Mouse (Mus musculus) intestine, embryonic 16.5 days (tissue): Measurements from ENCODE around the gene Iqsec1. TPM values are rescaled to one million over a fixed set of nuclear protein-coding genes. Genes with fewer than 3 reads are reported as not detected.

Experiments used
- ATAC-seq: fragments of 200-750 bp; cut with Nextera tagmentation; 2 replicates; pipeline ENCODE4 v1.8.0; 2017; ENCODE audit warnings: moderate TSS enrichment, moderate library complexity
- H3K27ac ChIP-seq: fragments of 300-500 bp; sonication (generic); 2 replicates; pipeline ENCODE4 v1.5.1; 2014; ENCODE audit warnings: mild to moderate bottlenecking, low read length
- H3K27me3 ChIP-seq: fragments of 300-500 bp; sonication (generic); replicated peaks from 2 replicates; pipeline ENCODE4 v1.6.1; 2014; ENCODE audit warnings: low read length, control low read depth, mixed read lengths; ENCODE audit not compliant: control insufficient read depth, insufficient read depth
- H3K36me3 ChIP-seq: fragments of 300-500 bp; sonication (generic); 2 replicates; pipeline ENCODE4 v1.6.1; 2014; ENCODE audit warnings: low read length, control low read depth; ENCODE audit not compliant: control insufficient read depth, insufficient read depth
- H3K4me1 ChIP-seq: fragments of 300-500 bp; sonication (generic); 2 replicates; pipeline ENCODE4 v1.6.1; 2014; ENCODE audit warnings: low read length, control low read depth, mixed read lengths; ENCODE audit not compliant: control insufficient read depth, insufficient read depth
- H3K4me2 ChIP-seq: fragments of 300-500 bp; sonication (generic); 2 replicates; pipeline ENCODE4 v1.6.1; 2014; ENCODE audit warnings: low read depth, low read length, control low read depth
- H3K4me3 ChIP-seq: fragments of 300-500 bp; sonication (generic); 2 replicates; pipeline ENCODE4 v1.5.1; 2014; ENCODE audit warnings: mild to moderate bottlenecking, low read length
- H3K9ac ChIP-seq: fragments of 300-500 bp; sonication (generic); 2 replicates; pipeline ENCODE4 v1.6.1; 2014; ENCODE audit warnings: low read depth, low read length
- H3K9me3 ChIP-seq: fragments of 300-500 bp; sonication (generic); 2 replicates; pipeline ENCODE4 v1.6.1; 2016; ENCODE audit warnings: low read length, control low read depth; ENCODE audit not compliant: control insufficient read depth
- WGBS: fragments of 180-500 bp; shearing (Covaris S2); extraction: QIAGEN DNeasy Blood & Tissue Kit; methylation state at CpG from one replicate; pipeline ENCODE4 v1.1.7; 2014; 5-methylcytosine and 5-hydroxymethylcytosine counted together
- polyA plus RNA-seq: library from polyadenylated mRNA; unstranded; fragments of >200 nt; fragmentation: Nextera tagmentation; extraction: Ambion mirVana; gene quantifications from 2 replicates; pipeline ENCODE4 v1.2.1, GENCODE M21; 2015

The Iqsec1 gene
- polyA plus RNA-seq, 1 experiment from 2014 or later, result 6.4 TPM

- H3K9me3 ChIP-seq, result no peaks in the 10 kb centered on the region
- no peak overlapping the region for H3K4me2 ChIP-seq
- no peak overlapping the region for H3K4me3 ChIP-seq
- H3K27me3 ChIP-seq, result no peaks in the 10 kb centered on the region
- ATAC-seq, result no peak
- 75% methylated on average over 4 of the region's 4 CpGs for WGBS
- no peak overlapping the region for H3K27ac ChIP-seq
- H3K4me1 ChIP-seq, result no peaks in the 10 kb centered on the region; the same call in 1 of the 2 replicates
- no peaks in the 10 kb centered on the region for H3K36me3 ChIP-seq
- no peak overlapping the region for H3K9ac ChIP-seq
Observed at GRCm38 (mm10) chr6:90741056-90741420, 247.4 kb downstream of the Iqsec1 start.

GRCm38 (mm10) chr6:90740348-90741055 is 248.0 kb downstream of the Iqsec1 start:
- H3K9me3 ChIP-seq, result no peaks in the 10 kb centered on the region
- H3K9ac ChIP-seq, result no peak overlapping the region
- ATAC-seq, result no peak
- H3K27me3 ChIP-seq, result 0 out of 2 replicates have a peak, but pooled peaks cover 1% of the 10 kb centered on the region
- WGBS, result 77% methylated on average over 4 of the region's 4 CpGs
- H3K4me2 ChIP-seq, result no peak overlapping the region
- peaks cover 5% of the 10 kb centered on the region; the same call in 1 of the 2 replicates for H3K4me1 ChIP-seq
- H3K36me3 ChIP-seq, result no peaks in the 10 kb centered on the region
- no peak overlapping the region for H3K27ac ChIP-seq
- no peak overlapping the region for H3K4me3 ChIP-seq

- 0 out of 2 replicates have a peak, but pooled peaks cover 4% of the 10 kb centered on the region for H3K27me3 ChIP-seq
- H3K9ac ChIP-seq, result peak overlapping the region; percentile 87; the same call in 1 of the 2 replicates
- H3K4me2 ChIP-seq, result peak overlapping the region; percentile 90
- WGBS, result 2% methylated on average over 12 of the region's 12 CpGs
- H3K4me1 ChIP-seq, result peaks cover 12% of the 10 kb centered on the region; the same call in 1 of the 2 replicates
- no peak overlapping the region; the same call in 1 of the 2 replicates for H3K27ac ChIP-seq
- ATAC-seq, result peak; percentile 73
- H3K4me3 ChIP-seq, result peak overlapping the region; percentile 89
- no peaks in the 10 kb centered on the region for H3K36me3 ChIP-seq
- H3K9me3 ChIP-seq, result no peaks in the 10 kb centered on the region
Observed at GRCm38 (mm10) chr6:90737376-90737775, 251.1 kb downstream of the Iqsec1 start.

GRCm38 (mm10) chr6:90736691-90737245 is 251.7 kb downstream of the Iqsec1 start:
- Histone ChIP-seq H3K27me3 (0 out of 2 replicates have a peak, but pooled peaks cover 4% of the 10 kb centered on the region), H3K4me1 (peaks cover 15% of the 10 kb centered on the region), H3K27ac (peak overlapping the region; percentile 25), H3K9me3 (no peaks in the 10 kb centered on the region), H3K4me3 (peak overlapping the region; percentile 89), H3K36me3 (no peaks in the 10 kb centered on the region), H3K9ac (peak overlapping the region; percentile 87), H3K4me2 (peak overlapping the region; percentile 90)
- ATAC-seq, result peak; percentile 73
- WGBS, result under 1% methylated on average over 51 of the region's 52 CpGs

GRCm38 (mm10) chr6:90736074-90736672 is 252.3 kb downstream of the Iqsec1 start:
- Histone ChIP-seq H3K9me3 (no peaks in the 10 kb centered on the region), H3K36me3 (no peaks in the 10 kb centered on the region), H3K9ac (peak overlapping the region; percentile 87), H3K4me2 (peak overlapping the region; percentile 90), H3K4me1 (peaks cover 20% of the 10 kb centered on the region), H3K27ac (no peak overlapping the region), H3K4me3 (peak overlapping the region; percentile 89), H3K27me3 (0 out of 2 replicates have a peak, but pooled peaks cover 4% of the 10 kb centered on the region)
- under 1% methylated on average over 60 of the region's 69 CpGs for WGBS
- peak; percentile 61 for ATAC-seq

- Histone ChIP-seq H3K27ac (no peak overlapping the region), H3K4me3 (peak overlapping the region; percentile 89), H3K4me1 (peaks cover 25% of the 10 kb centered on the region), H3K4me2 (peak overlapping the region; percentile 90), H3K27me3 (0 out of 2 replicates have a peak, but pooled peaks cover 4% of the 10 kb centered on the region), H3K9ac (peak overlapping the region; percentile 87), H3K9me3 (no peaks in the 10 kb centered on the region), H3K36me3 (no peaks in the 10 kb centered on the region)
- 36% methylated on average over 4 of the region's 4 CpGs for WGBS
- peak; percentile 1; the same call in 1 of the 2 replicates for ATAC-seq
Observed at GRCm38 (mm10) chr6:90735396-90736036, 253.0 kb downstream of the Iqsec1 start.

GRCm38 (mm10) chr6:90734806-90735205 is 253.7 kb downstream of the Iqsec1 start:
- Histone ChIP-seq H3K36me3 (no peaks in the 10 kb centered on the region), H3K27me3 (0 out of 2 replicates have a peak, but pooled peaks cover 4% of the 10 kb centered on the region), H3K4me1 (peaks cover 32% of the 10 kb centered on the region), H3K9me3 (no peaks in the 10 kb centered on the region), H3K27ac (no peak overlapping the region), H3K4me3 (no peak overlapping the region), H3K9ac (no peak overlapping the region), H3K4me2 (no peak overlapping the region)
- no peak for ATAC-seq

- ATAC-seq, result peak; percentile 52
- no peaks in the 10 kb centered on the region for H3K9me3 ChIP-seq
- peak overlapping the region; percentile 33; the same call in 1 of the 2 replicates for H3K27ac ChIP-seq
- H3K36me3 ChIP-seq, result no peaks in the 10 kb centered on the region
- H3K27me3 ChIP-seq, result 0 out of 2 replicates have a peak, but pooled peaks cover 4% of the 10 kb centered on the region
- H3K9ac ChIP-seq, result no peak overlapping the region
- 17% methylated on average over 4 of the region's 4 CpGs for WGBS
- no peak overlapping the region for H3K4me3 ChIP-seq
- H3K4me1 ChIP-seq, result peaks cover 45% of the 10 kb centered on the region
- H3K4me2 ChIP-seq, result peak overlapping the region; percentile 26
Observed at GRCm38 (mm10) chr6:90731327-90731726, 257.2 kb downstream of the Iqsec1 start.

GRCm38 (mm10) chr6:90729829-90730228 is 258.7 kb downstream of the Iqsec1 start:
- 59% methylated on average over 5 of the region's 5 CpGs for WGBS
- Histone ChIP-seq H3K4me1 (peaks cover 37% of the 10 kb centered on the region), H3K9me3 (no peaks in the 10 kb centered on the region), H3K27me3 (no peaks in the 10 kb centered on the region), H3K9ac (peak overlapping the region; percentile 38), H3K36me3 (no peaks in the 10 kb centered on the region), H3K4me3 (no peak overlapping the region), H3K4me2 (no peak overlapping the region), H3K27ac (peak overlapping the region; percentile 65)
- 0 out of 2 replicates have a peak, but pooled peaks have one; percentile 7 for ATAC-seq
